Mouse (Mus musculus): ENCODE results near the gene Pebp1. TPM values are rescaled to one million over a fixed set of nuclear protein-coding genes. Genes with fewer than 3 reads are reported as not detected.

Gene Pebp1
- total and polyA plus RNA-seq, 2 experiments from 2014 or later: 1,186 to 1,357 TPM

DNA sequence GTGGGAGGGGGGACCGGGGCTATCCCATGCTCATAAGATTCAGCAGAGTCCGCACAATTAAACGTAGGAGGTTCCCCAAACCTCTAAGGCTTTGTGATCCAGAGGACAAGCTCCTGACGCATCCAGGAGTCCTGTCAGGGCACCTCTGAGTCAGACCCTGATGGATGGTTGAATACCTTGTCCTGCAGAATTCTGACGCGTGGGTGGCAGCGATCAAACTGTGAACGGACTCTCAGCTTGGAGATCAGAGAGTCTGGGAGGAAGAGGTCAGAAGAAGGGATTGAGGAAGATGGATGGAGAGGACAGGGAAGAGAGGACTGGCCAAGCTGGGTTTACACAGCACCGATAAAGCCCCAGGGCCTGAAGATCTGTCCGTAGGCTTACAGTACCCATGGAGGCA is 26.5 kb upstream of the Pebp1 start:
- DNase-seq (no peak), ATAC-seq (no peak)
- Histone ChIP-seq H3K27ac (ENCODE audit: low read depth, low read length) (no peak overlapping the region), H3K4me1 (ENCODE audit: insufficient read depth) (no peaks in the 10 kb centered on the region), H3K4me2 (ENCODE audit: low read depth) (no peak overlapping the region), H3K27me3 (ENCODE audit: insufficient read depth, low read length) (no peaks in the 10 kb centered on the region), H3K9me3 (ENCODE audit: low read length) (no peaks in the 10 kb centered on the region), H3K9ac (no peak overlapping the region), H3K36me3 (ENCODE audit: insufficient read depth) (no peaks in the 10 kb centered on the region), H3K4me3 (ENCODE audit: low read depth, low read length) (no peak overlapping the region)
- WGBS: 45% methylated on average over 10 of the region's 10 CpGs
- TF ChIP-seq CTCF (IDR thresholded peaks at IDR 0.05; ENCODE audit: low read depth): no peak

DNA sequence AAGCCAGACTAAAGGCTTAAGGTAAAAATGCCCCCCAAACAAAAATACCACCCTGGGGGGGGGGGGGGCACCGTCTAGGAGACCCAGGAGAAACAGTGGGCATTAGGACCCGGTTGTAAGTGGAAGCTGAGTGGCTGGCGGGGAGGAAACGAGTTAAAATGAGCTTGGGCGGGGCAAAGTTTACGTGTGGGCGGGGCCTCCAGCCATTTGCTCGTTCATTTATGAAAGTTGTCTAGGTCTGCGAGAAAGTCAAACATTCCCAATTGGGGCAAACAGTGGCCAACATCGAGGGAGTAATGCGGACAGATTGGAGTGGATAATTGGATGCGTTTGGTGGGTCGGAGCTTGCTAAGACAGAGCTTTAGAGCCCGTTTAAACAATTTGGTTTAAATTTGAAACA is 26.0 kb upstream of the Pebp1 start:
- Histone ChIP-seq H3K4me1 (ENCODE audit: insufficient read depth) (no peaks in the 10 kb centered on the region), H3K27ac (ENCODE audit: low read depth, low read length) (no peak overlapping the region), H3K27me3 (ENCODE audit: insufficient read depth, low read length) (no peaks in the 10 kb centered on the region), H3K9me3 (ENCODE audit: low read length) (no peaks in the 10 kb centered on the region), H3K4me3 (ENCODE audit: low read depth, low read length) (no peak overlapping the region), H3K4me2 (ENCODE audit: low read depth) (no peak overlapping the region), H3K36me3 (ENCODE audit: insufficient read depth) (no peaks in the 10 kb centered on the region), H3K9ac (no peak overlapping the region)
- WGBS: 32% methylated on average over 14 of the region's 14 CpGs
- no peak for ATAC-seq
- TF ChIP-seq CTCF (IDR thresholded peaks at IDR 0.05; ENCODE audit: low read depth): no peak
- no peak for DNase-seq

DNA sequence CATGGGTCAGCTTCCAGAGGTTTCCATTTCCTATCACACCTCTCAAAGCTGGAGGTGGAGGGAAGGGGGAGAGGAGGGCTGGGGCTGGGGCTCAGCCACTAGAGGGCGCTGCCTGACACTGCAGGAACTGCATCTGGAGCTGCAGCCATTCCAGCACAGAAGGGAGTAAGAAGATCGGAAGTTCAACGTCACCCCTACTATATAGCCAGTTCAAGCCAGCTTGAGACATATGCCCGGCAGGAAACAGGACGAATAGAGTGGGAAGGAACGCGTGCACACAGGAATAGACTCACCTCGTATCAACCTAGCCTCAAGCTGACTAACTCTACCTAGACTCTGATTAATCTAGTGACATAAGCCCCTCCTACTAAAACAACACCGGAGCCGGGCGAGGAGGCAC is 20.3 kb upstream of the Pebp1 start:
- H3K4me3 ChIP-seq (ENCODE audit: low read depth, low read length): no peak overlapping the region
- WGBS: 39% methylated on average over 11 of the region's 11 CpGs
- H3K36me3 ChIP-seq (ENCODE audit: insufficient read depth): no peaks in the 10 kb centered on the region
- H3K9me3 ChIP-seq (ENCODE audit: low read length): no peaks in the 10 kb centered on the region
- H3K4me2 ChIP-seq (ENCODE audit: low read depth): no peak overlapping the region
- no peak overlapping the region for H3K9ac ChIP-seq
- no peak for ATAC-seq
- DNase-seq: peak; percentile 35
- no peak overlapping the region for H3K27ac ChIP-seq (ENCODE audit: low read depth, low read length)
- peak; percentile 58 for TF ChIP-seq CTCF (IDR thresholded peaks at IDR 0.05; ENCODE audit: low read depth)
- H3K4me1 ChIP-seq (ENCODE audit: insufficient read depth): no peaks in the 10 kb centered on the region
- no peaks in the 10 kb centered on the region for H3K27me3 ChIP-seq (ENCODE audit: insufficient read depth, low read length)

DNA sequence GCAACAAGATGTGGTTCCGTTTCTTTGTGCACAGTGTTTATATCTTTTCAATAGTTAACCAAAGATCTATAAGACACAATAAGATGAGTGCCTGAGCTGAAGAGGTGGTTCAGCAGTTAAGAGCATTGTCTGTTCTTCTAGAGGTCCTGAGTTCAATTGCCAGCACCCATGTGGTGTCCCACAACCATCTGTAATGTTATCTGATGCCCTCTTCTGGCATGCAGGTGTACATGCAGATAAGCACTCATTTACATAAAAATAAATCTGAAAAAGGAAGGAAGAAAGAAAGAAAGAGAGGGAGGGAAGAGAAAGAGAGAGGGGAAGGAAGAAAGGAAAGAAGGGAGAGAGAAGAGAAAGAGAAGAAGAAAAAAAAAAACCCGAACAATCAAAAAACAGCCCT is 19.4 kb upstream of the Pebp1 start:
- no peak overlapping the region for H3K9ac ChIP-seq
- H3K36me3 ChIP-seq (ENCODE audit: insufficient read depth): no peaks in the 10 kb centered on the region
- H3K4me3 ChIP-seq (ENCODE audit: low read depth, low read length): no peak overlapping the region
- ATAC-seq (no peak), DNase-seq (no peak)
- no peaks in the 10 kb centered on the region for H3K27me3 ChIP-seq (ENCODE audit: insufficient read depth, low read length)
- H3K4me1 ChIP-seq (ENCODE audit: insufficient read depth): no peaks in the 10 kb centered on the region
- WGBS: 87% methylated on average over 2 of the region's 2 CpGs
- no peak overlapping the region for H3K4me2 ChIP-seq (ENCODE audit: low read depth)
- 0 out of 2 replicates have a peak, but pooled peaks have one; percentile 7 for TF ChIP-seq CTCF (IDR thresholded peaks at IDR 0.05; ENCODE audit: low read depth)
- H3K9me3 ChIP-seq (ENCODE audit: low read length): no peaks in the 10 kb centered on the region
- H3K27ac ChIP-seq (ENCODE audit: low read depth, low read length): no peak overlapping the region

DNA sequence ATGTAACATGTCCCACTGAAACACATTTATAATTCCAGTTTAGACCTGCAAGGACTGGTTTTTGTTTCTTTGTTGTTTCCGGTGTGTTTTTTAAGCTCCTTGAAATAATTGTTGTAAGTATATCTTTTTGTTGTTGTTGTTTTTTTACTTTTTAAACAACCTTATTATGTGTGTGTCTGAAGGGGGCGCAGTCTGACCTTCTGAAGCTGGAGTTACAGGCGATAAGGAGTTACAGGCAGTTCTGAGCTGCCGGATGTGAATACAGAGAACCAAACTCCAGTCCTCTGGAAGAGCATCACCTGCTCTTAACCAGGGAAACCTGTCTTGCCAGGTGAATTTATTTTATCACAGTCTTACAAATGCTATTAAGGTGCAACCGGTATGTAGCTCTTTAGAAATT is 18.3 kb upstream of the Pebp1 start:
- Histone ChIP-seq H3K9me3 (ENCODE audit: low read length) (no peaks in the 10 kb centered on the region), H3K4me1 (ENCODE audit: insufficient read depth) (no peaks in the 10 kb centered on the region), H3K36me3 (ENCODE audit: insufficient read depth) (no peaks in the 10 kb centered on the region), H3K9ac (no peak overlapping the region), H3K27me3 (ENCODE audit: insufficient read depth, low read length) (no peaks in the 10 kb centered on the region), H3K27ac (ENCODE audit: low read depth, low read length) (no peak overlapping the region), H3K4me3 (ENCODE audit: low read depth, low read length) (no peak overlapping the region), H3K4me2 (ENCODE audit: low read depth) (no peak overlapping the region)
- ATAC-seq (no peak), DNase-seq (no peak)
- TF ChIP-seq CTCF (IDR thresholded peaks at IDR 0.05; ENCODE audit: low read depth): no peak
- 89% methylated on average over 5 of the region's 5 CpGs for WGBS

DNA sequence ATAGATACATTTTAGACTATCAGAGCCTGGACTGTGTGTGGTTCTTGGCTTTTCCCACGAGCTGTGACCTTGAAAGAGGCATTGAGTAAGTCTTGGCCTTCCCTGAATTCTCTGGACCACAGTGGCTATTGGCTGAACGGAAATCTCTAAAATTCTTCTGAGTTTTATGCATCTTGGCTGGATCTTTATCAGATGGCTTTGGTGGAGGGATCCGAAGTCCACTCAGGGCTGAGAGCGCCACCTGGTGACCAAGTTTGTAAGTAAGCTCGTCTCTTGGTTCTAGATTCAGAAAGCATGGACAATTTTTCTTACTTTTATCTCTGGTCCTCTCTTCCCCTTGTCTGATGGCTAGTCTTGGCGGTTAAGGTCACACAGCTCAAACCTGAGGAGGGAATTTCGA is 17.5 kb upstream of the Pebp1 start:
- no peak for ATAC-seq

DNA sequence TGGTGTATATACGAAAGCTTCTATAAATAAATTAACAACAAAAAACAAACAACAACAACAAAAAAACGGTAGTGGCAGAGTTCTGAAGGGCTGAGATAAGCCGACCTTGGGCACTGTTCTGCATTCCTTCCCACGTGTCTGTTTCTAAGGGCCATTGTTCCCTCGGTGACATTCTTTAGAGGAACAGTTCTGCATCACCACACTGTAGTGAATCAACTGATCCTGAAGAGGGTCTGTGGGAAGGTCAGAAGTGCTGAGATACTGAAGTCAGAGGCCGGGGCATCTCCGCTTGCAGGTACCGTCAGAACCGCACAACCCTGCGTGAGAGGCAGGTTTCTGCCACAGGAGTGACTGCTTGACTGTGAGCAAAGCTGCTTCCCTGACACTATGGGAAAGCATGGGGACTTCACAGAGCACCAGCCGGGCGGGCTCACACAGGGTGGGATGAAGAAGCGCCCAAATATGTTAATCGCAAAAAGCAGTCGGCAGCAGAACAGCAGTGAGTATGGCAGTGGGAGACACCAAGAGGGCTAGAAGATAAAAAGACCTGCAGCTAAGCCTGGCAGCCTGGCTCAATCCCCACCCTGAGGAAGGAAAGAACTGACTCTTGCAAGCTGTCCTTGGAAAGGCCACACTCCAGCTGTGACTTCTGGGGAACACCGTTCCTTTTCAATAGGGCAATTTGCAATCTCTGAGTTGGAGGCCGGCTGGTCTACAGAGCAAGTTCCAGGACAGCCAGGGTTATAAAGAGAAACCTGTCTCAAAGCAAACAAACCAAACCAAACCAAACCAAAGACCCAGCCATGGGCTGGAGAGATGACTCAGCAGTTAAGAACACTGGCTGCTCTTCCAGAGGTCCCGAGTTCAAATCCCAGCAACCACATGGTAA is 16.5 kb upstream of the Pebp1 start:
- ATAC-seq (no peak), DNase-seq (no peak)
- no peaks in the 10 kb centered on the region for H3K9me3 ChIP-seq (ENCODE audit: low read length)
- H3K27ac ChIP-seq (ENCODE audit: low read depth, low read length): no peak overlapping the region
- no peaks in the 10 kb centered on the region for H3K27me3 ChIP-seq (ENCODE audit: insufficient read depth, low read length)
- no peak overlapping the region for H3K4me2 ChIP-seq (ENCODE audit: low read depth)
- no peaks in the 10 kb centered on the region for H3K4me1 ChIP-seq (ENCODE audit: insufficient read depth)
- 52% methylated on average over 18 of the region's 18 CpGs for WGBS
- H3K4me3 ChIP-seq (ENCODE audit: low read depth, low read length): no peak overlapping the region
- H3K36me3 ChIP-seq (ENCODE audit: insufficient read depth): no peaks in the 10 kb centered on the region
- no peak overlapping the region for H3K9ac ChIP-seq
- TF ChIP-seq CTCF (IDR thresholded peaks at IDR 0.05; ENCODE audit: low read depth): no peak

More for the DNA sequence above, 17.5 kb upstream of the Pebp1 start:
- no peak overlapping the region for H3K4me3 ChIP-seq (ENCODE audit: low read depth, low read length)
- H3K9ac ChIP-seq: no peak overlapping the region
- DNase-seq: peak; percentile 72
- no peaks in the 10 kb centered on the region for H3K9me3 ChIP-seq (ENCODE audit: low read length)
- no peaks in the 10 kb centered on the region for H3K36me3 ChIP-seq (ENCODE audit: insufficient read depth)
- H3K4me1 ChIP-seq (ENCODE audit: insufficient read depth): no peaks in the 10 kb centered on the region
- no peaks in the 10 kb centered on the region for H3K27me3 ChIP-seq (ENCODE audit: insufficient read depth, low read length)
- no peak overlapping the region for H3K27ac ChIP-seq (ENCODE audit: low read depth, low read length)
- peak; percentile 64 for TF ChIP-seq CTCF (IDR thresholded peaks at IDR 0.05; ENCODE audit: low read depth)
- no peak overlapping the region for H3K4me2 ChIP-seq (ENCODE audit: low read depth)
- 70% methylated on average over 7 of the region's 7 CpGs for WGBS
